In the genomic region with DNA sequence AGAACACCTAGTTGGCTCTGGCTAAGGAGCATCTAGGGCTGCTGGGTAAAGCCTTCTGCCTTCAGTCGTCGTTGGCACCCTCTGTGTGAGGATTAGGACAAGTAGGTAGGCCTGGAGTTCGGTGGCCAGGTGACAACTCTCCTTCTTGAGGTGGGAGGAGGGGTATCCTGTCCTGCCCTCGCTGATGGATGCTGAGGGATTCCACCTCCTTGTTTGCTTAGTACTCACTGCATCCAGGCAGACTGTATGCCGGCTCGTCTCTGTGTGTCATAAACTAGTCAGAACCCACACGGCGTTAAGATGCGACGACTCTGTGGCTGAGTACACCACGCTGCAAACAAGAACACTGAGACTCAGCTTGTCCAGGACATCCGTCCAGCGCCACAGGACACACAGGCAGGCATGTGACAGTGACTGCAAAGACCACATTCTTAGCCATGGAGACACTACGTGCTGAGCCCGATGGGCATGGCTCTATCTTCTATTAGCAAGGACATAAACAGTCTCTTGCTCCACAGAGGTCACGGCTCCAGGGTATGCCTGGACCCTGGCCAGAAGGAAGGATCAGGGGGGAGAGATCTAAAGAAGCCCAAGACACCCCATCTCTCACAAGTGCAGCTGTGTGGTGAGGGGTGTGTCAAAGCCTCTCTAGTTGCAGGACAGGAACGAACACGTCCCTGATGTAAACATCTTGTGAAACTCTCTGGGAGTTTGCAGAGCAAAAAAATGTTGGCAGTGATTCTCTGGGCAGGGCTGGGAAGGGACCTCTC, we compare ENCODE assay signal across 8 mouse cellular contexts. TPM values are rescaled to one million over a fixed set of nuclear protein-coding genes. Genes with fewer than 3 reads are reported as not detected.
DNase-seq lines count a peak whose midpoint lies in the region; ATAC-seq and TF ChIP-seq lines count a peak whose summit lies in the region.

No protein-coding gene starts in this region.

- H3K9ac ChIP-seq in lung, embryonic 14.5 days = no peak overlapping the region

- peaks cover 16% of the 10 kb centered on the region for H3K4me1 ChIP-seq in lung, embryonic 14.5 days (ENCODE audit: insufficient read depth)
- peaks cover 4% of the 10 kb centered on the region for H3K4me1 ChIP-seq in midbrain, embryonic 10.5 days

- H3K9me3 ChIP-seq in lung, embryonic 14.5 days (ENCODE audit: low read depth, low read length) = no peaks in the 10 kb centered on the region
- no peaks in the 10 kb centered on the region for H3K9me3 ChIP-seq in midbrain, embryonic 10.5 days (replicated peaks)

- peak; percentile 49 for DNase-seq in adrenal gland, adult 2 months
- no peak for DNase-seq in adrenal gland, adult 18-20 months (ENCODE audit: low spot score in 2 of 2)
- DNase-seq in urinary bladder, postnatal 14 days (ENCODE audit: low spot score) = peak; percentile 80
- DNase-seq in urinary bladder, adult 2 months (ENCODE audit: low spot score) = no peak
- DNase-seq in lung, embryonic 14.5 days = peak; percentile 92
- DNase-seq in frontal cortex, postnatal 14 days (ENCODE audit: low spot score in 2 of 2) = no peak
- DNase-seq in midbrain, embryonic 10.5 days (ENCODE audit: low spot score) = no peak
- DNase-seq in right cerebral cortex, postnatal 25 days = no peak

- no peak overlapping the region for H3K4me3 ChIP-seq in lung, embryonic 14.5 days (ENCODE audit: low read depth, low read length)
- H3K4me3 ChIP-seq in midbrain, embryonic 10.5 days = no peak overlapping the region

- peak; percentile 90 for ATAC-seq in lung, embryonic 14.5 days (ENCODE audit: insufficient read depth)

- 0 out of 2 replicates have a peak overlapping the region, but pooled peaks have one; percentile 1 for H3K4me2 ChIP-seq in lung, embryonic 14.5 days

- 30% methylated on average over 18 of the region's 18 CpGs for WGBS in lung, embryonic 14.5 days
- 76% methylated on average over 18 of the region's 18 CpGs for WGBS in midbrain, embryonic 10.5 days

- peak overlapping the region; percentile 87 for H3K27ac ChIP-seq in lung, embryonic 14.5 days (ENCODE audit: low read depth)
- H3K27ac ChIP-seq in midbrain, embryonic 10.5 days (replicated peaks) = no peak overlapping the region

- TF ChIP-seq CTCF in lung, embryonic 14.5 days (IDR thresholded peaks at IDR 0.05; ENCODE audit: low read depth) = no peak; the same call in 1 of the 2 replicates

- no peaks in the 10 kb centered on the region for H3K27me3 ChIP-seq in lung, embryonic 14.5 days (ENCODE audit: insufficient read depth, low read length)
- no peaks in the 10 kb centered on the region for H3K27me3 ChIP-seq in midbrain, embryonic 10.5 days (ENCODE audit: low read depth, poor library complexity, severe bottlenecking)

- H3K36me3 ChIP-seq in lung, embryonic 14.5 days (ENCODE audit: insufficient read depth) = peaks cover 42% of the 10 kb centered on the region
- H3K36me3 ChIP-seq in midbrain, embryonic 10.5 days = peaks cover 39% of the 10 kb centered on the region

RNA-seq across cellular contexts. Expression of gene Sik1, which starts 13.6 kb away (rescaled TPM):
- total RNA-seq in adrenal gland, adult 2 months (2021) = 10 to 100 TPM; 60.5 to 77.1 TPM
- polyA plus RNA-seq in adrenal gland, adult 2 months (2012; rRNA removed) = 23.4 and 48.1 TPM in 2 replicates
- total RNA-seq in adrenal gland, adult 18-20 months (2021) = 10 to 100 TPM; 41.3 to 81.9 TPM
- 32.3 and 34.9 TPM in 2 replicates for polyA plus RNA-seq in urinary bladder, adult 2 months (2012; rRNA removed)
- polyA plus RNA-seq in lung, embryonic 14.5 days (2014; fragmentation: Nextera tagmentation; extraction: Ambion mirVana) = 25.0 and 26.2 TPM in 2 replicates
- polyA plus RNA-seq in midbrain, embryonic 10.5 days (2016; fragmentation: Nextera tagmentation; extraction: Ambion mirVana) = 9.2 TPM in 2 replicates

Comparison
In these comparisons a context has a peak if more than half of its experiments do, and no peak if none do; other contexts are left out.
1. DNase-seq: peak in adrenal gland, adult 2 months (single experiment), urinary bladder, postnatal 14 days (single experiment) and lung, embryonic 14.5 days (single experiment); none in adrenal gland, adult 18-20 months (0 of 2), urinary bladder, adult 2 months (single experiment), frontal cortex, postnatal 14 days (0 of 2), midbrain, embryonic 10.5 days (single experiment) and right cerebral cortex, postnatal 25 days (single experiment).